Mouse (Mus musculus): ENCODE results near the gene Kantr.

Gene Kantr

GRCm38 (mm10) chrX:152284746-152285145 is 42.5 kb downstream of the Kantr start:
- no peak for DNase-seq (ENCODE audit: low read depth, low spot score)

- DNase-seq (ENCODE audit: low read depth, low spot score) = no peak
These were observed 47.9 kb downstream of the Kantr start for GRCm38 (mm10) chrX:152279384-152279783.

- no peak for DNase-seq (ENCODE audit: low read depth, low spot score)
These were observed 56.1 kb downstream of the Kantr start for GRCm38 (mm10) chrX:152271189-152271588.

Data from telencephalon, adult 2 months (tissue).